In genomic region chr9:116087880-116088279, GRCm38 (mm10) we compare ENCODE assay signal across 8 mouse cellular contexts.
A peak's percentile ranks its signal among the peaks of the same experiment; 100 is the strongest.
DNase-seq lines count a peak whose midpoint lies in the region; ATAC-seq lines count a peak whose summit lies in the region.

No protein-coding gene starts in this region.

- peaks cover 6% of the 10 kb centered on the region for H3K4me1 ChIP-seq in liver, embryonic 12.5 days

- intact Hi-C loops in heart, postnatal 10 days (cut with DNase I): loop anchor here (1.0 kb wide), 1 partner anchor 296 kb away; no protein-coding TSS in a partner anchor

- H3K27me3 ChIP-seq in liver, embryonic 12.5 days (replicated peaks): no peaks in the 10 kb centered on the region

- no peak overlapping the region for H3K4me2 ChIP-seq in liver, embryonic 12.5 days

- no peak overlapping the region for H3K27ac ChIP-seq in liver, embryonic 12.5 days

- WGBS in liver, embryonic 12.5 days (ENCODE audit: insufficient replicate concordance): 29% methylated on average over 5 of the region's 5 CpGs

- no peak overlapping the region for H3K4me3 ChIP-seq in liver, embryonic 12.5 days

- no peak for ATAC-seq in liver, embryonic 12.5 days

- peak; percentile 56 for DNase-seq in liver
- peak; percentile 81 for DNase-seq in NIH3T3 (ENCODE audit: low read depth)
- peak; percentile 82 to 87 for DNase-seq in cerebellum, postnatal 10 days
- DNase-seq in heart, postnatal 10 days: peak; percentile 78 to 87
- DNase-seq in left cerebral cortex, adult 18-20 months (ENCODE audit: low spot score in 2 of 2): peak; percentile 55 to 70
- peak; percentile 82 for DNase-seq in mesoderm, embryonic 11.5 days (ENCODE audit: low read depth, low spot score)
- DNase-seq in thymus, postnatal 36 days: peak; percentile 73

- no peaks in the 10 kb centered on the region for H3K9me3 ChIP-seq in liver, embryonic 12.5 days (replicated peaks)

- H3K9ac ChIP-seq in liver, embryonic 12.5 days: no peak overlapping the region

- peaks cover 19% of the 10 kb centered on the region for H3K36me3 ChIP-seq in liver, embryonic 12.5 days
